Mouse (Mus musculus) stomach, postnatal 0 days (tissue): ENCODE measurements around the gene Fbxl20.

Source experiments
- CTCF ChIP-seq: IDR thresholded peaks from 2 replicates; pipeline ENCODE4 v1.5.1; 2016; ENCODE audit warnings: antibody characterized with exemption, low read depth, mild to moderate bottlenecking, moderate library complexity
- EP300 ChIP-seq: optimal IDR thresholded peaks from 2 replicates; pipeline ENCODE3; 2016; ENCODE audit warnings: antibody characterized with exemption

GRCm38 (mm10) chr11:98086574-98086973 lies 63.6 kb downstream of the Fbxl20 start:
- TF ChIP-seq EP300: no peak
- peak; percentile 51 for TF ChIP-seq CTCF
